Mouse (Mus musculus) kidney, adult 2 months (tissue): Measurements from ENCODE around the gene Serpina16. TPM values are rescaled to one million over a fixed set of nuclear protein-coding genes. Genes with fewer than 3 reads are reported as not detected.

Source experiments
- DNase-seq: peaks from one replicate; pipeline ENCODE4 v3.0.0; 2021
- H3K27ac ChIP-seq: fragments of 200-500 bp; 2 replicates; pipeline ENCODE4 v1.5.1; 2012; ENCODE audit warnings: low read depth, low read length, control low read depth, inconsistent platforms; ENCODE audit not compliant: insufficient read depth
- H3K27me3 ChIP-seq: fragments of 200-500 bp; replicated peaks from 2 replicates; pipeline ENCODE4 v1.6.1; 2012; ENCODE audit warnings: mild to moderate bottlenecking, moderate library complexity, low read length, inconsistent platforms; ENCODE audit not compliant: control insufficient read depth, insufficient read depth
- H3K36me3 ChIP-seq: fragments of 200-500 bp; 2 replicates; pipeline ENCODE4 v1.6.1; 2012; ENCODE audit warnings: mild to moderate bottlenecking, moderate library complexity, low read length, inconsistent platforms; ENCODE audit not compliant: control insufficient read depth, insufficient read depth
- H3K4me1 ChIP-seq: fragments of 200-500 bp; 2 replicates; pipeline ENCODE4 v1.6.1; 2011; ENCODE audit warnings: low read length; ENCODE audit not compliant: control insufficient read depth, insufficient read depth
- H3K4me3 ChIP-seq: fragments of 200-500 bp; 2 replicates; pipeline ENCODE4 v1.5.1; 2011; ENCODE audit warnings: mild to moderate bottlenecking, low read depth, low read length, control low read depth; ENCODE audit not compliant: insufficient read depth
- CTCF ChIP-seq: fragments of 200-500 bp; conservative IDR thresholded peaks from 2 replicates; pipeline ENCODE4 v1.5.1; 2011; ENCODE audit warnings: low read depth, mild to moderate bottlenecking, control low read depth, low read length, moderate library complexity, mixed read lengths; ENCODE audit not compliant: insufficient read depth, insufficient read length
- POLR2A ChIP-seq: fragments of 200-500 bp; IDR thresholded peaks from one replicate; pipeline ENCODE4 v1.6.1; 2011; ENCODE audit warnings: low read depth, low read length, control low read depth
- WGBS: fragments of 180-500 bp; shearing (Covaris S2); methylation state at CpG from one replicate; pipeline ENCODE4 v1.1.7; 2018; 5-methylcytosine and 5-hydroxymethylcytosine counted together
- polyA plus RNA-seq: library from polyadenylated mRNA; depleted of rRNA; stranded (reverse); fragments of >200 nt; gene quantifications from 2 replicates; pipeline ENCODE4 v1.2.3, GENCODE M21; 2012

Gene Serpina16
- polyA plus RNA-seq, 1 experiment: not detected

DNA sequence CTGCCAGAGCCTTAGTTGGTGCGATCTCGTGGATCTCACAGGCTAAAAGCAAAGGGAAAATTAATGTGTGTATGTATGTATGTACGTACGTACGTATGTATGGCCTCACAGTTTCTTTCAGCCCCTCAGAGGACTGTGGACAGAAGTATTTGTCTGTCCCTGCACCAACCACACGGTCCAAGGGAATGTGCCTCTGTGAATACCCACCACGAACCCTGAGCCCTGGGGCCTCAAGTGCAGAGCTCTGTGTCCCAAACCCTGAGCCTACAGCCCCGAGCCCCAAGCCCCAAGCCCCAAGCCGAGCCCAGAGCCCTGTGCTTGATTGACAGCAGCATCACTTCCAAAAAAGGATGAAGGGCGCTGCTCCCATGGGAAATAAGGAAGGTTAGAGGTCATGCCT lies 17.9 kb downstream of the Serpina16 start:
- H3K27me3 ChIP-seq: no peaks in the 10 kb centered on the region
- no peak for TF ChIP-seq POLR2A
- TF ChIP-seq CTCF: no peak
- no peak overlapping the region for H3K27ac ChIP-seq
- no peak for DNase-seq
- no peak overlapping the region for H3K4me3 ChIP-seq
- 84% methylated on average over 10 of the region's 10 CpGs for WGBS
- H3K36me3 ChIP-seq: no peaks in the 10 kb centered on the region
- H3K4me1 ChIP-seq: no peaks in the 10 kb centered on the region

DNA sequence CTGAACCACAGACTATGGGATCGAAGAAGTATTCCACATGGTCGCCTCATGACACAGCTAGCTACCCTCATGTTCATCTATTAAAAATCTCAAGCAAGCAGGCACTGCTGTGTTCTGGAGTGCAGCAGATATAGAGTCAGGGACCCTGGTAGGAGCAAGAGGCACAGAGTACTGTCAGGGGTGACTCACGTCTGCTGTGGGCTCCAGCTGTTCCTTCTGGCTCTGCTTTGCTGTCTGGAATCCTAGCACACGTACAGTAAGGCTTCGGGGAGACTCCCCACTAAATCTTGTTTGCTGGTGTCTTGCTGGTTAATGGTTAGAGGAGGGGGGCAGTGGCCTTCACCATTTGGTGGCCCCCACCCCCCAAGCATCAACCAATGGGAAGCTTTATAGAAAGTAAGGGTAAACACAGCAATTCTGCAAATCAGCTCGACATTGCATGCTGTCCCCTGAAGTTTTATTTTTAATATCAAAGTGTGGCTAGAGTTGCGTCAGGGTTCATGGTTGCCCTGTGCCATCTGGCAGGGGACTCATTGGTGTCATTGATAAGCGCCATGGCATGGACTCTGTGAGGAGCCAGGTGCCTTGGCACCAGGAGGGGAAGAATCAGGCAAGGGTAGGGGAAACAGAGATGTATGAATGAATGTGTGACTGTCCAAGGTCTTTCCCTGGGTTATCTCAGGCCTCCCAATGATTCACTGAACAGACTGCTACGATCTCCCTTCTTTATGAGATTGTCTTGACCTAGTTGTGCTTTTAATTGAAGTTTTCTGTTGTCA lies 18.9 kb downstream of the Serpina16 start, which contains the start of gene Serpina6:
Gene Serpina6, minus strand, starts transcription at position 365 of the 779 bp plus-strand sequence.
- DNase-seq: no peak
- Histone ChIP-seq H3K36me3 (no peaks in the 10 kb centered on the region), H3K27ac (no peak within 1 kb of the TSS), H3K4me3 (no peak within 1 kb of the TSS), H3K4me1 (no peaks in the 10 kb centered on the region), H3K27me3 (no peaks in the 10 kb centered on the region)
- no peak for TF ChIP-seq CTCF
- WGBS: 67% methylated on average over 9 of the region's 9 CpGs

DNA sequence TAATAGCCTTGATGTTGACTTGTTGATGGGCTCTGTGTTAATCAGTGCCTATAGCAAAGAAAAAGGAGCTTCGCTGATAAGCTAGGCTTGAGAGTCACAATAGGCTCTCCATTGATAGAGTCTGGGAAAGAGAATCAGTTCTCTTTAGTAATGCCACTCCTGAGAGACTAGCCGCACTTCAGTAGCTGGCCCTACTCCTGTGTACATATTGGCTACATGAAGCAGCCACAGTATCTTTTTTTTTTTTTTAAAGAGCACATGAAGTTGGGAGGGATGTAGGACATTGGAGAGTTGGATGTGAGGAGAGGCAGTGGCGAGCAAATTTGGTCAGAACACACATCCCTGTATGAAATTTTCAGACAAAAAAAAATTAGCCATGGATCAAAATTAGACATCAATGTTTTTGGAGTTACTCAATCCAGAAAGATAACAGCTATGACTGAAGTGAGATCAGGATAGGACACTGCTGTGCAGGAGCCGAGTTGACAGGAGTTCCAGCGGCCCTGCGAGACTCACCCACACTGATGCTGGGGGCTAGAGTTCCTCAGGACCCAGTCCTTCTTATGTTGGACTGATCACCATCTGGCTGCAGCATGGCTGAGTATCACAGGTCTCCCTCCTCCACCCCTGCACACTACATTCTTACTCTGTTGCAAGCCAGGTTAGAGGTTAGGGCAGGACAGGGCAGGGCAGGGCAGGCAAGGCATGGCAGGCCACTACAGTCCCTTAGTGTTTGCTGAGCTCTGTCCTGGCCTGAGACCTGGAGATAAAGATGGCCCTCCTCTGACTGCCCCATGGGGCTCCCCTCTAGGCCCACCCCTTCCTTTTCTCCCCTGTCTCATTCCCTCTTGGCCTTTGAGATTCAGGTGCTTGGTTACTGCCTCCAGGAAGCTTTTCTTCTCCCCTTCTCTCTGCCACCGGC lies 20.6 kb downstream of the Serpina16 start:
- Histone ChIP-seq H3K4me3 (no peak overlapping the region), H3K27ac (no peak overlapping the region), H3K4me1 (no peaks in the 10 kb centered on the region), H3K36me3 (no peaks in the 10 kb centered on the region), H3K27me3 (no peaks in the 10 kb centered on the region)
- no peak for DNase-seq
- 90% methylated on average over 7 of the region's 7 CpGs for WGBS
- TF ChIP-seq CTCF (no peak), POLR2A (no peak)

DNA sequence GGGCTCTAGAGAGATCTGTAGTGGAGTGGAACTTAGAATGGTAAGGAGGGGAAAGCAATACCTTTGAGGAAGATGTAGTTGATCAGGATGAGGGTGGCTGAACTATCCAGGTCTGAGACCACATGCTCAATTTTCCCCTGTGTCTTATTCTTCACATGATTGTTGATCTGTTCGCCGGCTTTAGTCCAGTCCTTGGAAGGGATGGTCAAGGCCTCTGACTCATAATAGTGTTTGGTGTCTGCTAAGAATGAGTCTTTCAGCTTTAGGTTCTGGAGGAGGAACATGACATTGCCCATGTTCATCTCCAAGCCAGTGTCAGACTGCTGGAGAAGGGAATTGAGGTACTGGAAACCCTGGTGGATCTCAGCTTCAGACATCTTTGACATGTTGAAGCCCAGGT lies 22.1 kb downstream of the Serpina16 start:
- Histone ChIP-seq H3K27me3 (no peaks in the 10 kb centered on the region), H3K4me1 (no peaks in the 10 kb centered on the region), H3K4me3 (no peak overlapping the region), H3K36me3 (no peaks in the 10 kb centered on the region), H3K27ac (no peak overlapping the region)
- no peak for DNase-seq
- 92% methylated on average over 2 of the region's 2 CpGs for WGBS
- no peak for TF ChIP-seq POLR2A
- TF ChIP-seq CTCF: no peak

DNA sequence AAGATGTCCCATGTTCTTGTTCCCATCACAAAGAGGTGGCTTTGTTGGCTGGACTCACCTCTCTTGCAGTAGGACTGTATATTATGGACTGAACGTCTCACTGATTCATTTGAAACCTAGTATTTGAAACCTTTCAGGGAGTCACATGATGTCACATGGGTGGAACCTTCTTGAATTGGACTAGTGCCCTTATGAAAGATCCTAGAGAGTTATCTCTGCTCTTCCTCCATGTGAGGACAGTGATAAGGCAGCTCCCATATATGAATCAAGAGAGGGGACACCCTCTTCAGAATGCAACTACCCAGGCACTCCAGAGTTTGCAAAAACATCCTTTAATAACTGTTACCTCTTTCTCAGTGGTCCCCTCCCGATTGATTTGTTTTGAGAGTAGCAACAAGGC lies 29.6 kb downstream of the Serpina16 start:
- no peaks in the 10 kb centered on the region for H3K36me3 ChIP-seq
- H3K27me3 ChIP-seq: no peaks in the 10 kb centered on the region
- WGBS: 63% methylated on average over 2 of the region's 2 CpGs
- no peak overlapping the region for H3K4me3 ChIP-seq
- H3K27ac ChIP-seq: no peak overlapping the region
- no peaks in the 10 kb centered on the region for H3K4me1 ChIP-seq
- no peak for DNase-seq
- TF ChIP-seq CTCF: no peak
- no peak for TF ChIP-seq POLR2A

DNA sequence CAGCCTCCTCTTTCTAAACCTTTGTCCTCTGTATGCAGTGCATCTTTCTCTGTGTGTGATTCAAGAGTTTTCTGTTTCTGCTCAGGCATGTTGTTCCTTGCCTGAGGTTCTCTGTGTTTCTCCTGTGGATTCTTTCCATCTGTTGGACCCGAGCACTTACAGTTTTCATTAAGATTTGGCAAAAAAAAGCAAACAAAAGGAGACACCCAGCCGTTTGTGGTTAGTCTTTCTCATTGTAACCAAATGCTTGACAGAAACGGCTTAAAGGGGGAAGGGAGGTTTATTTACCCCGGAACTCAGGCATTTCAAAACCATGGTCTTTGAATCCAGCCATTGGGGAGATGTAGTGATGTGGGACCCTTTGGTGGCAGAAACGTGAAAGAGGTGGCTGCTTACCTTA lies 31.3 kb downstream of the Serpina16 start:
- TF ChIP-seq POLR2A (no peak), CTCF (no peak)
- Histone ChIP-seq H3K4me3 (no peak overlapping the region), H3K27me3 (no peaks in the 10 kb centered on the region), H3K4me1 (no peaks in the 10 kb centered on the region), H3K36me3 (no peaks in the 10 kb centered on the region), H3K27ac (no peak overlapping the region)
- 23% methylated on average over 5 of the region's 5 CpGs for WGBS
- DNase-seq: no peak

DNA sequence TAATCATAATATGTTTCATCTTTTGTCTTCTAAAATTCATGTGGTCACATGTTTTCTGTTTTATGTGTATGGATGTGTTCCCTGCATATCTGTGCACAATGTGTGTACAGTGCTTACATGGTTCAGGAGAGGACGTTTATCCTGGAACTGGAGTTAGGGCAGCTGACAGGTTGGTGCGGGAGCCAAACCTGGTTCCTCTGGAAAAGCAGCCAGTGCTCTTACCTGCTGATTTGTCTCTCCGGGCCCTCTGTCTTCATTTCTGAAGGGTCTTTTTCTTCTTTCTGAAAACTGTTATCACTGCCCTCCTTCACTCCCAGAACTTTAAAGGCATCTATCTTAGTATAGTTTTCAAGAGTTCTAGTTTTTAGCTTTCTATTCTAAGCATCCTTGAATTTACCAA lies 32.1 kb downstream of the Serpina16 start:
- Histone ChIP-seq H3K27ac (no peak overlapping the region), H3K36me3 (no peaks in the 10 kb centered on the region), H3K4me3 (no peak overlapping the region), H3K27me3 (no peaks in the 10 kb centered on the region), H3K4me1 (no peaks in the 10 kb centered on the region)
- TF ChIP-seq POLR2A (no peak), CTCF (no peak)
- DNase-seq: no peak
- 83% methylated on average over 3 of the region's 3 CpGs for WGBS
